Mouse (Mus musculus) left cerebral cortex, postnatal 25 days (tissue): ENCODE data around the gene Inpp4a. TPM values are rescaled to one million over a fixed set of nuclear protein-coding genes. Genes with fewer than 3 reads are reported as not detected.

Experiments used
- DNase-seq, 2 experiments: peaks; one replicate each; pipeline ENCODE4 v3.0.0; 2022; ENCODE audit warnings: low spot score in 2 of 2, mixed read lengths in 1 of 2
- intact Hi-C: fragments of 180-260 bp; cut with DNase I; formaldehyde crosslinking; loops from one replicate; pipeline ENCODE4 v1.15.1; 2025
- total RNA-seq, 2 experiments: library from RNA; stranded (reverse); gene quantifications; 2 replicates each; pipeline ENCODE4 v1.2.3; 2021

The Inpp4a gene
- total RNA-seq, 2 experiments from 2014 or later, result 195 to 196 TPM

- intact Hi-C loops, result no loop called here
- DNase-seq, result no peak
Observed at GRCm38 (mm10) chr1:37317644-37318285, 18.1 kb downstream of the Inpp4a start.

- intact Hi-C loops, result no loop called here
Observed at GRCm38 (mm10) chr1:37318558-37318957, 18.9 kb downstream of the Inpp4a start.

DNA sequence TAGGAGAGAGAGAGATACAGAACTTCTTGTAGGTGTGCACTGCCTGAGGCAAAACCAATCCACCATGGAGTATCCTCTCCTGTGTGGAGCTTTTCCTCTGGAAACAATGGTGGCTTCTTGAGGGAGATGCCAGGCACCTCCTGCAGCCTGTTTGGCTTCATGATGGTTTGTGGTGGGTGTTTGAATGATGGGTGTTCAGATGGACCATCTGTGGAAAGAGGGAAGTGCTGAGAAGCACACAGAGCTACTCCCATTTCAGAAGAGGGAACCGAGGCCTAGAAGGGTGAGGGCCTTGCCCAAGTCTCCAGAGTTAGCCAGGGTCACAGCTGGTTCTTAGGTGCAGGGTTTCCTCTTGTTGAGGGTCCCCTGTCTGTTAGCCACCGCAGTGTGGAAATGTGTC, 23.0 kb downstream of the Inpp4a start:
- intact Hi-C loops, result no loop called here

More at GRCm38 (mm10) chr1:37318558-37318957, 18.9 kb downstream of the Inpp4a start:
- DNase-seq, result no peak

DNA sequence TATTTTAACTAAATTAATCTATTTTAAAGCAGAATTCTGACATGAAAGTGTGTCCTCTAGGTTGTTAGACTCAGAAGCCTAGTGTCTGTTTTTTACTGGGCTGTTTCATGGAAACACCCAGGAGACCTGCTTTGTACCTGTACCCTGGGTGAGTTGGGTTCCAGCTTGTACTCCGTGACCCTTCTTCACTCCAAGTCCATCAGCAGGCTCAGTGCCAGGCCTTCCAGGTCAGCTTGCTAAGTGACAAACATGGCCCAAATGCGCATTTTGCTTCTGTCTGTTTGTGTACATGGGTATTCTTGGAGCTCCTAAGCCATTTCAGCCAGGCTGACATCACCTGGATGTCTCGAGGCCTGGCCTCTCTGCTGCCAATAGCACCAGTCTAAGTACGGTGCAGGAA, 23.5 kb downstream of the Inpp4a start:
- DNase-seq, result no peak
- intact Hi-C loops, result no loop called here

More for the DNA sequence above, 23.0 kb downstream of the Inpp4a start:
- peak in 1 of 2 experiments; percentile 28 for DNase-seq

GRCm38 (mm10) chr1:37324569-37324968, 24.9 kb downstream of the Inpp4a start:
- intact Hi-C loops, result no loop called here
- DNase-seq, result no peak

DNA sequence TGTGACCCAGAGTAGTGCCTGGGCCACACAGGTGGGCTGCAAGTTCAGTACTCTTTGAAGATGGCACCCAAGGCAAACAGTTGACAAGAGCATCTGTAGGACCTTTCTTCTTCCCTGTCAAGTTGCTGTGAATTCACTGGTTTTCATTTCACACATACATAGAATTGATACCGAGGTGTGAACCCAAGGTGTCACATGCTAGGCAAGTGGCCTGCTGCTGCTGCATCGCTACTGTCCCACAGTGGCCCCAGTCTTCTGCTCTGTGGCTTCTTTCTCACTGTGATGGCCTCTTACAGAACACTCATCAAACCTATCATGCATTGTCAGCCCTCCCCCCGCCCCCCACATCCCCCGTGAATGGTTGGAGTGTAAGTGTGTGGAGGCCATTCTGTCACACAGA, 27.6 kb downstream of the Inpp4a start:
- no peak for DNase-seq
- intact Hi-C loops, result no loop called here

DNA sequence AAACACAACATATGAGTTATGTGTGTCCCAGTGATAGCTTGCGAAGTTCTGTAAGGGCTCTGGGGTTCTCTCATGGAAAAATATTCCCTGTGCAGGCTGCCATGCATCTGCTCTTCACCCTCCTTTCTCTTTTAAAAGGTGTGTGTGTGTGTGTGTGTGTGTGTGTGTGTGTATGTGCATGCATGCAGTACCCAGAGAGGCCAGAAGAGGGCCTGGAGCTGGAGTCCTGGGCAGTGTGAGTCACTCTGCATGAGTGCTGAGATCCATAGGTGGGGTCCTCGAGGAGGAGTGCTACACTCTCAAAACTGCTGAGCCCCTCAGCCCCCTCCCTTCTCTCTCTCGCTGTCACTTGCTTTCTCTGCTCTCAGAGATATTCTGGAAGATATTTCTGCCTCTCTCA, 29.5 kb downstream of the Inpp4a start:
- no peak for DNase-seq
- intact Hi-C loops, result no loop called here

- no peak for DNase-seq
- intact Hi-C loops, result no loop called here
Observed at GRCm38 (mm10) chr1:37329831-37330230, 30.2 kb downstream of the Inpp4a start.

DNA sequence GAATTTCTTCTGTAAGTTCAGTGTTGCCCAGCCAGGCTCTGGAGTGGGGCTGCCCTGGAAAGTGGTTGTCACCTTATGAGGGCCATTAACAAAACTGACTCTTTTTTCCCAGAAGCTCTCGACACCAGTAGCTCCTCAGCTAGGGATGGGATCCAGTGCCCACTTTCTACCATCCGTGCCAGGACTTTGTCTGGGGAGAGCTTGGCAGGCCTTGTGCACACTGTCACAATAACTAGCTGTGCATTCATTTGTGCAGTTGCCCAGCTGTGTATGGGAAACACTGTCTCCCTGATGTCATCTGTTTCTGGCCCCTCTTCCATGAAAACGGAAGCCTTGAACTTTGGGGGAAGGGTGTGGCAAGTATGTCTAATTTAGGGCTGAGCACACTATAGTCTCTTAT, 33.1 kb downstream of the Inpp4a start:
- DNase-seq, result no peak
- intact Hi-C loops, result no loop called here

DNA sequence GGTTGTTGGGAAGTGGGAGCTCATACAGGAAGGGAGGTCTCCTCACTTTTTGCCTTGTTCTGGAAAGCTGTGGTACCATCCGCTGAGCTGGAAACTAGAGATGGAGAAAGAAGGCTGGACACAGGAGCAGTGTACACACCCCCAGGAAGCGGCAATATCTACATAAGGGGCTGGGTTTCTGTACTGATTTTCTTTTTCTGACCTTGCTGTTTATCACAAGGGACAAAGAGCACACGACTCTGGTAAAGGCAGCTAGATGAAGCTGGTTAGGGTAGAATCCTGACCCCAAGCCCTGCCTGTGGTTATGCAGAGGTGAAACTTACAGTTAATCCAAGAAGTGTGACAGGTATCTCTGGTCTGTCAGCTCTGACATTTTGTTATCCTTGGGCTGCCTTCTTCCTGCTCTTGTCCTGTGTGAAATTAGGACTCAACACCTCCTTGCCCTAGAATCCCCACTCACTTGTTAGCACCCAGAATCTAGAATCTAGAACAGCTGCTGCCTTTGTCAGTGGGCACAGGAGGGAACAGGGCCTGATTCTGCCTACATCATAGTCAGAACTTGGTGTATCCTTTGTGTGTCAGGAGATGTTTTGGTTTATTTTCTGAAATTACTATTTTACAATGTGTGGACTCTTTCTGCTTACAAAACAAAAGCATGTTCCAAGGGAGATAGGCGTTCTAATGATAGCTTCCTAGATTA, 34.2 kb downstream of the Inpp4a start:
- intact Hi-C loops, result no loop called here
- peak in 1 of 2 experiments; percentile 68 for DNase-seq

DNA sequence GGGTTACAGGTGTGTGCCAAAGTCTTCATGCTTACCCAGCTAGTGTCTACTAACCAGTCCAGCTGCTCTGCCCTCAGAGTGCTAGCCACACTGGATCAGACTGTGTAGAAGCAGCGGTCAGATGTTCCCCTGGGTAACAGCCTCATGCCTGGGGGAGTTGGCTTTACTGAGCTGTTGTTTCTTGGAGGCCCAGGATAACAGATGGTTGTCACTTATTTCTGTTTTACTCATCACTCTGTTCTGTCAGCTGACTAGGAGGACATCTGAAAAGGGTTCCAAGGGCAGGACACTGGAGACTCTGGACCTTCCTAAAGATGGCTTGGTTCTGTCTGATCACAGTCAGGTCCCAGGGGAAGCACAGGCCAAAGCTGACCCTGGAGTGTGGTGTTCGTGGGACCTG, 36.4 kb downstream of the Inpp4a start:
- DNase-seq, result no peak
- intact Hi-C loops, result no loop called here

- intact Hi-C loops, result no loop called here
- DNase-seq, result no peak
Observed at GRCm38 (mm10) chr1:37336794-37337193, 37.1 kb downstream of the Inpp4a start.

GRCm38 (mm10) chr1:37337273-37337672, 37.6 kb downstream of the Inpp4a start:
- no peak for DNase-seq
- intact Hi-C loops, result no loop called here

GRCm38 (mm10) chr1:37339144-37339543, 39.5 kb downstream of the Inpp4a start:
- peak; percentile 55 to 82 for DNase-seq
- intact Hi-C loops, result no loop called here

DNA sequence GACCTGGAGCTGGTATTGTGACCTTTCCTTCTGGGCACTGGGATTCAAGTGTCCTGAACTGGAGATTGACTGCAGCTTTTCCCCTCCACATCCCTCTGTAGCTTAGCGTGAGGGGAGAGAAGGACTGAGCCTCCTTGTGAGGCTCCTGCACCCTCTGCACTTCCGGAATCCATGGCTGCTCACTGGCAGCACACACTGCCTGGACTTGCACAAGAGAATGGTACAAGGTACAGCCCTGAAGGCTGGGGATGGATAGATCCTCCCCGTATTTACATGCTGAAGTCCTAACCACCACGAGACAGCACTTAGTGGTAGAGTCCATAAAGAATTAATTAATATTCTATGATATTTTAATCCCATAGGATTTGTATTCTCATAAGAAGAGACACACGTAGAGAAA, 41.7 kb downstream of the Inpp4a start:
- intact Hi-C loops, result no loop called here
- no peak for DNase-seq

- DNase-seq, result no peak
- intact Hi-C loops, result no loop called here
Observed at GRCm38 (mm10) chr1:37341914-37342313, 42.2 kb downstream of the Inpp4a start.

DNA sequence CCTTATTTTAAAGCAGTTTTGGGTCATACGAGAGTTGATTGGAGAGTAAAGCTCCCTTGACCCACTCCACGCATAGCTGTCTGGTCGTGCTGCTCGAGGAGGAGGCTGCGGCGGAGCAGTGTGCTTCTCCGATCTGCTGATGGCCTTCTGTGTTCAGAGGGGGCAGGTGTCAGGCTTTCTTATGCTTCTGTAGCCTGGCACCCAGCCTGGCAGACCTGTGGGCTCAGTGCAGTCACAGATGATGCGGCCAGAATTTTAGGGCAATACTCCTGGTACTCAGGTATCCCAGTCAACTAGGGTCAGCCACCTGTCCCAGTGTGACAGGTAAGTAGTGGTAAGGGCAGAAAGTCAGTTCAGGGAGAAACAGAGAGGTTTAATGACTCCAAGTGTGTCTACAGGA, 42.9 kb downstream of the Inpp4a start:
- DNase-seq, result no peak
- intact Hi-C loops, result no loop called here

DNA sequence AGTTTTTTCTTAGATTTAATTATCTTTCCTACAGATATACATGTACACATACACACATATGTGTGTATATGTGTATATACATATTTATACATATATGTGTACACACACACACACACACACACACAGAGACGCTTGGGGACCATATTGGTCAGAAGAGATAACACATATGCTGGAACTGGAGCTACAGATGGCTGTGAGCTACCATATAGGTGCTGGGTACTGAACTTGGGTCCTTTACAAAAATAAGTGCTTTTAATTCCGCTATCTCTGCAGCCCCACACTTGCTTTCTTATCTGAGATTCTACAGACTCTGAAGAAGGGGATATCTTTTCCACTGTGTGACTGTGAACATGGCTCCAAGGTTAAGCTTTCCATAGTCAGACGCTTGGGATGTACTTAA, 43.6 kb downstream of the Inpp4a start:
- intact Hi-C loops, result no loop called here
- no peak for DNase-seq

GRCm38 (mm10) chr1:37344223-37344916, 44.7 kb downstream of the Inpp4a start:
- intact Hi-C loops, result no loop called here
- DNase-seq, result no peak

- intact Hi-C loops, result loop anchor here (5.0 kb wide), 1 partner anchor 45 kb away; no protein-coding TSS in a partner anchor
- DNase-seq, result peak in 1 of 2 experiments; percentile 72
Observed at GRCm38 (mm10) chr1:37347361-37348080, 47.9 kb downstream of the Inpp4a start.
